Mouse (Mus musculus): ENCODE results near the gene Uqcc1. TPM values are rescaled to one million over a fixed set of nuclear protein-coding genes. Genes with fewer than 3 reads are reported as not detected.

The Uqcc1 gene
- total RNA-seq (2023) = 44.3 TPM

DNA sequence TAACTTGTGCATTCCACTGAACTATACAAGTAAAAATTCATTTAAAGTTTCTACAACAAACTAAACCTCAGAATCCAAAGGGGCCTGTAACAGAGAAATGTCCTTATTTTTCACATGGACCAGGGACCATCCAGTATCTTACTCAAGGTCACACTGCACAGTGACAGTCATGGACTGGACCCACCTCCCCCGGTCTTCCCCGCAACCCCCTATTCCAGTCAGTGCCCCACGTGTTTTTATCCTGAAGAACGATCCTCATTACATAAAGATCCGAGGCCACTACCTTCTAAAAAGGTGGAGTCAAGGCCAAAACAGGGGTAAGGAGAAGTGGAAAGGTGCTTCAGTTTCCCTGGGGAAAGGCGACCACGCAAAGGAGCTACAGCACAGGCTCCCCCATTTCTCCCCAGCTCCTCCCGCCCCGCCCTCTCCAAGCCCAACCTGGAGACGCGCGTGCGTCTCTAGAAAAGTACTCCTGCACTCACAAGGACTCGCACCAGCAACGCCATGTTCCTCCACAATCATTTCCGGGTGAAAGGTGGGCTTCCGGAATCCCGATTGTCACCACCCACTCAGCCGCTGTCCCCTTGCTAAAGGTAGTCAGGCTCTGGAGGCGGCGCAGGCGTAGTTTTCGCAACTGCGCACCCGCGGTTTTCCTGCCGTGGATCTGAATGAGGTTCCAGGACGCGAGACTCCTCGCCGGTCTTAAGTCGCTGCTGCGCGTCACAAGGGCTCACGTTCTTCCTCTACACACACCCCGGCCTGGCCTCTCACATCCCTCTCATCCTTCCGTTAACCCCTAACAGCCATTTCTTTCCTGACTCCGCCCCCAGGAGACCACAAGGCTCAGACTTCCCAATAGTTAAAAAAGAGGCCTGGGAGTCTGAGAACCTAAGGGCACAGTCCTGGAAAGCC is at the start of gene Uqcc1:
Gene Uqcc1 (minus strand): TSS at position 780 of the 912 bp plus-strand sequence.

DNA sequence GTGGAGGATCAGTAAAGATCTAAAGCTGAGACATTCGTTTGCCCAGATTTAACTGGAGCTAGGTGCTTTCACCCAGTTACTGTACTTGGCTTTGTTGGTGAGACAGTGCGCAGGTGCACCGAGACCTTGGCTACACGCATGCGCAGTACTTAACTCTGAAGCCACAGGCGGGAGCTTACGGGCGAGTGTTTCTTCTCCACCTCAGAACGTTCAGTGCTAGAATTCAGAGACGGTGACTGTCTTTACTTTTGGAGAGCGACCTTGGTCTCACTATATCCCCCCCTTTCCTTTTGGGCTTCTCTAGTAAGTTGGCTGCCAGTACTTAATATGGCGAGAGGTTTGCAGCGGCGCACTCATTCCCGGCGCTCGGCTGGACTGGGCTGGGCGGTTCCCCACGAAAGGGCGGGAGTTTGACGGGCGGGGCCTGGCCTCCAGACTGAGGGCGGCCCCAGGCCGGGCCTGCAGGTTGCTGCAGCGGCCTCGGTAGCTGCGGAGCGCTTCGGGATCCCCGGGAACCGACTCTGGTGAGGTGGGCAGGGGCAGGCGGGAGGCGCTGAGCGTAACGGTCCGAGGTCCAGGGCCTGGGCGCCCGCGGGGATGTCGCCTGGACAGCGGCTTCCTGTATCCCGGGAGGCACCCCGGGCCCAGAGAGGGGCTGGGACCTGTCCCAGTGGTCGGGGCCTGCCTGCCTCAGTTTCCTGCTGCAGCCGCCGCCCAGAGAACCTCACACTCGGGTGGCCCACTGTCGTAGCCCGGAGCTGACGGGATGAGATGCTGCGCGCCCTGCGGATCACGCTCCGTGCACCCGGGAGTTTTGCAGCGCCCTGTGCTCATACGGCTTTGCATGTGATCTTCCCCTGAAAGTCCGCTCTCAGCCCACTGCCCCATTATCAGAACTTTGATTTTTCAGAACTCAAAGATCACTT is 26.3 kb upstream of the Uqcc1 start, which contains the start of gene Cep250:
Gene Cep250 (plus strand): TSS at position 325 of the 926 bp plus-strand sequence.

DNA sequence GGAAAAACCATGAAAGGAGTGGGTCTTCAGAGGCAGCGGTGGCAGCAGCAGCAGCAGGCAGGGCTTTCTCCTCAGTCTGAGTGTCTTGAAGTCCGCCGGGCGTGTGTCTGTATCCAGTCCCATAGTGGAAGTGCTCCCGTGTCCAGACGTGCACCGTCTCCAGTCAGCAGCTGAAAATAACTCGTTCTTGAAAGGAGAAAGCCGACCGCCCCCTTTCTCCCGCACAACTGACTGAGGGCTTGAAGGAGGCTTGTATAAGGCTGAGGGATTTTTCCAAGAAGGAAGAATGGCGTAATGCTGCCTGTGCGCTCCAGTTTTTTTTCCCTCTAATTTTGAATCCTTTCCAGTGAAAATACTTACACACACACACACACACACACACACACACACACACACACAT is 15.0 kb upstream of the Uqcc1 start, which contains the start of gene Gdf5:
Gene Gdf5 (minus strand): TSS at position 244 of the 400 bp plus-strand sequence.

DNA sequence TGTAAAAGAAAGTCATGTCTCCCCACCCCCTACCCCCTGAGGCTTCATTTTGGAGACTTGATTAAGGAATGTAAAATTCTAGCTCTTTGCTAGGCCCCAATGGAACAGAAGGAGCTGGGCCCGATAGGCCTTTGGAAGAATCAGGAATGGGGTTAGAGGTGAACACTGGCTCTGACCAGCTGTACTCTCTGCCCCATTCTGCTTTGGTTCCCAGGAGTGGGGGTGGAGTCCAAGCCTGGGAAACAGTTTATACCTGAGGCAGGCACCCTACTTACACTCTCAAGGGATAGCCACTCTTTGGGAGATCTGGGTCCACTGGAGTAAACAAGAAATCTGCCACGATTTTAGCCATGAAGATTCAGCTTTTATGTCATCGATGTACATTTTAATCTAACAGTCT is 10.6 kb upstream of the Uqcc1 start, which contains the start of gene Gm15557:
Gene Gm15557 (plus strand): TSS at position 48 of the 400 bp plus-strand sequence.

DNA sequence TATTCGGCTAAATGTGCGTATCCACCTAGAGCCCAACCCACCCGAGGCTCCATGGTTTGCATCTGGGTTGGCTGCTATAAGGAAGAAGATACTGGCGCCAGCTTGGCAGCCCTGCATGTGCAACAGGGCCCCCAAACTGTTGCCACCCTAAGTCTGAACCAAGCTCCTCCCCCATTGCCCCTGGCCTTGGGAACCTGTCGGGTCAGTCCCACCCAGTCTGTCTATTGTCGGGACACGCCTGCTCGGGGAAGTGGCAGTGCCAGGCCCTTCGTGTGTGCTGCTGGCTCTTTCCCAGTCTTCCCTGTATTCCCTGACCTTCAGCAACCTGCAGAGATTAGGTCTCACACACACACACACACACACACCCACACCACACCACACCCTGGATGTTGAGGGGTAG is 95.4 kb downstream of the Uqcc1 start, which contains the start of gene Fam83c:
Gene Fam83c (minus strand): TSS at position 123 of the 400 bp plus-strand sequence.

DNA sequence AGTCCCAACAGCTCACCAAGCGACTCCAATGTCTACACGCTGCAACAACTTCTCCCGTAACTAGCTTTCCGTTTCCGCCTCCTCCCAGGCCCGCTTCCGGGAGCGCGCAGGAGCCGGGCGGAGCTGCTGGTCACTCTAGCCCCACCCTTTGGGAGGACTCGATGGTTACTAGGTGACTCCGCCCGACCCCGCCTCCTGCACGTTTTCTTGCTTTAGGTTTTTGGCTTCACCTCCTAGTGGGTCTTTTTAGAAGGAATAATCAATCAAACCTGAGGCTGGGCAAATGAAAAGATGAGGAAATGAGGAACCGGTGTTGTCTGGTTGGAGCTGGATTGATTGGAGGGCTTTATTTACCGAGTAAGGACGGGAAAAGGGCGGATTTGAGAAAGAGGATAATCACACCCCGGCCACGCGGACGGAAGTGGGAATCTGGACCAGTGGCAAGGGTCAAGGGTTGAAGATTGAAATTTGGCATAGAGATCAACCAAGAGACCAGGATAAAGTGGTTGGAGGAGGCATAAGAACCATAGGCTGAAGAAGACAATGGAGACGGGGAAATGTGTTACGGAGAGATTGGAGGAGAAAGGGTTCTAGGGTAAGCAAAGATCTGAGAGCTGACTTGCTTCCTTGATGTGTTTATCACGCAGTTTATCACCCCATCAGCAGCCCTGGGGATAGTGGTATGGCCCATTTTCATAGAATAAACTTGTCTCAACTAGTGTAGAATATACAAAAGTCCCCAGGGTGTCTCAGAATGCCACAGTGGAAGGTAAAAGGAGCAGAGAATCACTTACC is 103.3 kb downstream of the Uqcc1 start, which contains the start of gene Eif6:
Gene Eif6 (minus strand): TSS at position 296 of the 795 bp plus-strand sequence.

DNA sequence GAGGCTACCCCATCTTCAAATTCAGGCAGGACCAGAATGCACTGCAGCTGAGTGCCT is 110.9 kb downstream of the Uqcc1 start, which contains the start of gene BC029722:
Gene BC029722 (minus strand): TSS at position 35 of the 57 bp plus-strand sequence.

Other genes with a start within 250 kb of the Uqcc1 start
- 194 TPM for gene Trpc4ap, start 237.9 kb downstream of the Uqcc1 start, total RNA-seq (2023)
- 33.6 TPM for gene Edem2, start 200.8 kb downstream of the Uqcc1 start, total RNA-seq (2023)
- not detected for gene Gm17581, start 194.4 kb downstream of the Uqcc1 start, total RNA-seq (2023)
- not detected for gene Procr, start 179.2 kb downstream of the Uqcc1 start, total RNA-seq (2023)
- gene Mmp24, start 155.0 kb downstream of the Uqcc1 start, total RNA-seq (2023) = not detected
- 26.0 TPM for gene BC029722, start 110.9 kb downstream of the Uqcc1 start, total RNA-seq (2023)
- 144 TPM for gene Eif6, start 103.4 kb downstream of the Uqcc1 start, total RNA-seq (2023)
- gene Fam83c, start 95.5 kb downstream of the Uqcc1 start, total RNA-seq (2023) = 0.47 TPM
- not detected for gene Gm15557, start 10.4 kb upstream of the Uqcc1 start, total RNA-seq (2023)
- gene Gdf5, start 15.1 kb upstream of the Uqcc1 start, total RNA-seq (2023) = not detected
- 42.1 TPM for gene Cep250, start 26.1 kb upstream of the Uqcc1 start, total RNA-seq (2023)
- 1.7 TPM for gene 6430550D23Rik, start 77.7 kb upstream of the Uqcc1 start, total RNA-seq (2023)
- gene Ergic3, start 77.7 kb upstream of the Uqcc1 start, total RNA-seq (2023) = 58.9 TPM
- gene Fer1l4, start 122.6 kb upstream of the Uqcc1 start, total RNA-seq (2023) = not detected
- gene Spag4, start 134.9 kb upstream of the Uqcc1 start, total RNA-seq (2023) = 5.2 TPM
- 54.2 TPM for gene Cpne1, start 181.7 kb upstream of the Uqcc1 start, total RNA-seq (2023)
- 33.6 TPM for gene Rbm12, start 181.7 kb upstream of the Uqcc1 start, total RNA-seq (2023)
- gene Gm28036, start 196.8 kb upstream of the Uqcc1 start, total RNA-seq (2023) = 22.6 TPM
- gene Romo1, start 213.7 kb upstream of the Uqcc1 start, total RNA-seq (2023) = 59.9 TPM
- gene Nfs1, start 213.9 kb upstream of the Uqcc1 start, total RNA-seq (2023) = 28.3 TPM
- 2,271 TPM for gene Rbm39, start 249.9 kb upstream of the Uqcc1 start, total RNA-seq (2023)

All from CD4-positive naive resting alpha-beta T cell, adult 57 days (primary cell).